Mouse (Mus musculus): Measurements from ENCODE around the gene Lyar. TPM values are rescaled to one million over a fixed set of nuclear protein-coding genes. Genes with fewer than 3 reads are reported as not detected.
A peak's percentile ranks its signal among the peaks of the same experiment; 100 is the strongest.

Lyar gene
- 10 to 100 TPM; 15.2 to 18.0 TPM for total RNA-seq (2021)
- long read RNA-seq, transcript Lyar-201 (9 exons, 1,563 nt), result major isoform, 18 of 32 reads
- long read RNA-seq, partial matches to known transcripts, result 4 of 32 reads
- long read RNA-seq, other reads (novel, unspliced or antisense), result 10 of 32 reads

DNA sequence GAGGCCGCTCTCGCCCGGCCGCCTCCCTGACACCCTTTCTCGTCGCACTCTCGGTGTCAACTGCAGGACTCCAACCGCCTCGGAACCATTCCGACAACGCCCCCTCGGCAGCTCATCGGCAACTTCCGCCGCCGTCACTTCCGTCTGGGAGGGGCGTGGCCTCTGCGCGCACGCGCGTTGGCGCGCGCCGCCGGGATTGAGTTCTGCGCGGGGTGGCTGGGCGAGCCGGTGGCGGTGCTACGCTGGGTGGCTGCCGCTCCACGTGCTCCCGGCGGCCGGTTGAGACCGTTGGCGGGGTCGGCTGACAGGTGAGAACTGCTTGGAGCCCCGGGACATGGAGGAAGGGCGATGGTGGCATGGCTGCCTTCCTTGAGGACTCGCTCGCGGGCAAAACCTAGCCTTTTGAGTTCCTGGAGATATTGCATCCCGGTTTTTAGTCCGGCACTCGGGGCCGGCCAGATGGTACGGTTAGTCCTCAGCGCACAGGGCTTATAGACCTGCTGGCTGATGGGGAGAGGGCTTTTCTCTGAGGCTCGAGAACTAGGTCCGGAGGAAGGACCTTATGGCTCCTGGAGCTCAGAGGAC is at the start of gene Lyar, which contains the start of gene Zbtb49:
Lyar (plus strand) TSS at position 143 of the 585 bp plus-strand sequence.
Zbtb49 (minus strand) TSS at position 130 of the 585 bp plus-strand sequence.
- peak; percentile 96 to 97 for DNase-seq (ENCODE audit: low spot score in 2 of 2)

DNA sequence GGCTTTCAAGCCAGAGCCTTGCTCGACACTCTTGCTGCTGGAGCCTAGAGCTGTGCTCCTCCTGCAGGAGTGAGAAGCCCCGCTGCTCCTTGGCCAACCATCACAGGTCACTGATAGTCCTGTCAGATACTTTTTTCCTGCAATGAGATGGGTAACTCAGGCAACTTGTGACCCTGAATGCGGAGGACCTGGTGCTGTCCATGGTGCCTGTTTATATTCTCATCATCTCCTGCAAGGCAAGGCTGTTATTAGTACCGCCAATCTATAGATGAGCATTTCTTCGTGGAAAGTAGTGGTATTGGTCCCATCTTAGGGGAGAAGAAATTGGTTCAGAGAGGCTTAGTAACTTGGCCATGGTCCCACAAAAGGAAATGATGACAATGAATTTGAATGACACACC is 46.5 kb upstream of the Lyar start:
- no peak for DNase-seq (ENCODE audit: low spot score in 2 of 2)

DNA sequence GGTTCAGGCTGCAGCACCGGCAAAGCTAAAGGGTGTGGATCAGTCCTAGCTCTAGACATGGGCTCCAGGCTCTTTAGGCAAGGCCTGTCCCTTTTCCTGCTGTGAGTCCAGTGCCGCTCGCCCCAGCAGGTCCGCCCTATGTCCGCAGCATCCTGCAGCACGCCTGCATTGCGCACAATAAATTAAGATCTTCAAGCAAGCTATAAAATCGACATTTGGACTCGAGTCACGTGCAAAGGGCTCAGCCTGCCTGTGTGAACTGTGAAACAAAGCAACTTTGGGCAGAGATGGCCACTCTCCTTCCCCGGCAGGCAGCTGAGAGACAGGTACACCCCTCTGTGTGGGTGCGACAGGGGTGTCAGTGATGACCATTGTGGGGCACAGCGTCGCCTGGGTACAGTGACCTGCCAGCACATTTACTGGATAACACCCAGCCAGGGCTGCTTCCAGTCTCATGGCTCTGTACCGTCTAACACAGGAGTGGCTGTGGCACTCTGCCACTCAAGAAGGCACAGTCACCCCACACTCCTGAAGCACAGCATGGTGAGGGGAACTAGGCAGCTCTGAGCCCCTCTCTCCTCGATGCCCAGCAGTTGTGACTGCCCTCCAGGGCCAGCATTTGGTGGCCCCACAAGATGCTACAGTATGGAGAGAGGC is 45.9 kb upstream of the Lyar start:
- no peak for DNase-seq (ENCODE audit: low spot score in 2 of 2)

DNA sequence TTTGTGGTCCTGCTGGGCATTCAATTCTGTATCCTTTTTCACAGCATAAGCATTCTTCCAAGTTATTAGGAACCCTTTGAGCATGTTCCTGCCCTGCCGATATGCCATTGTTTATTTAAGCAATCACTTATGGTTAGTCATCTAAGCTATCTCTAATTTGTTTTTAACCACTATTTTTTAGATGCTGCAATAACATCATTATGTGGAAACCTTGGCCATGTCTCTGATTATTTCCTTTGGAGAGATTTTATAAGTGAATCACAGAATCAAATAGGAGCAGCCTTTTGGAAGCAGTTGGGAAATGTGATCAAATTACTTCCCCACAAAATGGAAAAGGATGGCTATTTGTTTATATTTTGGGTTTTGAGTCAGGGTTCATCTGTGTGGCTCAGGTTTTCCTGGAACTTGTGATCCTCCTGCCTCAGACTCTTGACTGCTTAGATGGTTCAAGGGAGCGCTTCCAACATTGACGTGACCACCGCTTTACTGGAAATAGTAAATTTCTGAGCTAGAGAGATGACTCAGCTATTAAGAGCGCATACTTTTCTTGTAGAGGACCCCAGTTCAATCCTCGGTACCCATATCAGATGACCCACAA is 35.5 kb upstream of the Lyar start:
- no peak for DNase-seq (ENCODE audit: low spot score in 2 of 2)

DNA sequence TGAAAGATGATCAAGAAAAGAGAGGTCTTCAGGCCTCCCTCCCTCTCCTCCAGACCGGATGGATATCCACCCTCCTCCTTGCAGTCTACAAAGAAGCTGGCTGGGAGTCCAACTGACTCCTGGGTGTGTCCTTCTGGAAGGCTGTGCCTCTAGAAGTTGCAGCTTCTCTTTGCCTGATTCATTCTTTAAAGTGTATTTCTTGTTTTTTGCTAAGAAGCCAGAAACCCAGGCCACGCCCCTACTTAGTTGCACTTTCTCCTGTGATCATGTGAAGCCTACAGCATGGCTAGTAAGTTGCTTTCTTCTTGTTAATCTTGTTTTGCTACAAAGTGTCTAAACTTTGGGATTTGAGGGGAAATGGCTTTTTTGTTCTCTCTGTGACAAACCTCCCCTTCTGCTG is 33.3 kb upstream of the Lyar start:
- DNase-seq (ENCODE audit: low spot score in 2 of 2), result no peak

DNA sequence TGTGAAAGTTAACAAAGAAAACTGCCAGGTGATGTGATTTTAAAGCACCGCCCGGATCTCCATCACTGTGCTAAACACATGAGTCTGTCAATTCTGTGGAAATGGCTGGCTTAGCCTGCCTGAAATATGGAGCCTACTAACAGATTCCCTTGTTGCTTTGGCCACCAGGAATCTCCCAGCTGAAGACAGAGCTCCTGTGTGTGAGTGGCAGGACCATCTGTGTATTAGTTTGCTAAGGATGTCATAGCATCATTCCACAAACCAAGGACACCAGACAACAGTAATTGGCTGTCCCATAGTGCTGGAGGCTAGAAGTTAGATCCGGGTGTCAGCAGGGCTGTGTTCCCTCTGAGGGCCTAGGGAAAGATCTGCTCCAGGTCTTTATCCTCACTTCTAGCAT is 29.4 kb upstream of the Lyar start:
- no peak for DNase-seq (ENCODE audit: low spot score in 2 of 2)

DNA sequence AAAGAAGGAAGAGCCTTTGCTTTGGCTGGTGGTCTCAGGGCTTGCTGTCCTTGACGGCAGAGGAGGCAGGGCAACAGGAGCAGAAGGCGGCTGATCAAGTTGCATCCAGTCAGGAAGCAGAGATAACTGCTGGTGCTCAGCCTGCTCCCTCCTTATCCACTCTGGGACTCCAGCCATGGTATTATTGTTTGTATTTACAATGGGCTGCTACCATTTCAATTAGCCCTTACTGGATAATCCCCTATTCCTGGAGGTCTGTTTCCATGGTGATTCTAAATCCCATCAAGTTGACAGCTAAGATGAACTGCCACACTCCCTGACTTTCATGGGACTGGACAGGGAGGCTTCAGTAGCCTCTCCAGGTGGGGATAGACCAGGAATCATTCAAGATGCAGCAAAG is 25.3 kb upstream of the Lyar start:
- no peak for DNase-seq (ENCODE audit: low spot score in 2 of 2)

DNA sequence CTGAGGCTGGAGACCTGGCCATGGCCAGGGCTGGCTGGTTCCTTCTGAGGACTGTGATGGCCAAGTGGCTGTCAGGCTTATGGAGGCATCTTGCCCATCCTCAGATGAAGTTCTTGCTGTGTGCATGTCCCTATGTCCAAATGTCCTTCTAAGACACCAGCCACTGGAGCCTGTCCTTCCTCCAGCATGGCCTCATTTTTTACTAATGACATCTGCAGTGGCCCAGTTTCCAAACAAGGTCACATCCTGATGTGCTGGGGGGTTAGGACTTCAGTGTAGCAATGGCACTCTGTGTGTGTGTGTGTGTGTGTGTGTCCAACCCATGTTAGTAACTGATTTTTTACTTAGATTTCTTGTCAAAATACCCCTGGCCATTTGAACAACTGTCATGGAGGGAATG is 24.3 kb upstream of the Lyar start:
- no peak for DNase-seq (ENCODE audit: low spot score in 2 of 2)

DNA sequence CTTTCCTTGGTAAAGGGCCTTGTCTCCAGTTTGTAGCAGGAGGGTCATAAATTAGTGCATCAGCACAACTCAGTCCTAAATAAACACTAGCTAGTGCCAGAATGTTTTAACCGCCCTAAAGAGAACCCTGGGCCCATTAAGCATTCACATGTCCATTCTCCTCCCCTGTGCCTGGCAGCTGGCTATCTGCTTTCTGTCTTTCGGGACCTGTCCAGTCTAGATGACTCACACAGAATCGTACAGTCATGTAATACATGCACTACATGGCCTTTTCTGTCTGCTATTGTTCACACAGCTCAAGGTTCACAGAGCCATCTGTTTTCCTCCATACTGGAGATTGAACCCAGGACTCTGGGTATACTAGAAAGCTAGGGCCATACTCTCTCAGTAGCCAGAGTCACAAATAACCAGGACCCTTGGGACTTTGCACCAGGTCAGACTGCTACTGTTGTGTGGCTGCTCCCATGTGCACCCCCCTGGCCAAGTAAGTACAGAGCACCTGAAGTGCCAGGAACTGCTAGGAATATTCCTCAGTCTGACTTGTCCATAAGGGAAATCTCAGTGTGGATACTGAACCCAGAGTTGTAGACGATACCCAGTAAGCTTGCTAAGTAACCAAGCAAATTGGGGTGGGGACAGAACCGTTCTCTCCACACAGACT is 23.3 kb upstream of the Lyar start:
- no peak for DNase-seq (ENCODE audit: low spot score in 2 of 2)

DNA sequence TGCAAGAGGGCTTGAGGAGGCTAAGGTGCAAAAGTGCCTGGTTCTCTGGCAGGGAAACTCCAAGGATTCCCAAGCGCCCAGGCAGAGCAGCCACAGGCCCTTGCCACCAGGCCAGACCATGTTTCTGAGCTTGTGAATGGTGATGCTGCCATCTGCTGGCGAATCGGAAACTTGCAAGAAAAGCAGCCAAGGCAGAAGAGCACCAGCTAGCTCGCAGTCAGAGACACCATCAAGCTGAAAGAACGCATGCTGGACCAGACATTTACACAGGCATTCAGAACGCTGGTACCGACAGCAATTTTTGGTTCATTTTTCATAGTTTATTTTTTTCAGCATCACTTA is 22.8 kb upstream of the Lyar start:
- DNase-seq (ENCODE audit: low spot score in 2 of 2), result peak; percentile 93 to 94

DNA sequence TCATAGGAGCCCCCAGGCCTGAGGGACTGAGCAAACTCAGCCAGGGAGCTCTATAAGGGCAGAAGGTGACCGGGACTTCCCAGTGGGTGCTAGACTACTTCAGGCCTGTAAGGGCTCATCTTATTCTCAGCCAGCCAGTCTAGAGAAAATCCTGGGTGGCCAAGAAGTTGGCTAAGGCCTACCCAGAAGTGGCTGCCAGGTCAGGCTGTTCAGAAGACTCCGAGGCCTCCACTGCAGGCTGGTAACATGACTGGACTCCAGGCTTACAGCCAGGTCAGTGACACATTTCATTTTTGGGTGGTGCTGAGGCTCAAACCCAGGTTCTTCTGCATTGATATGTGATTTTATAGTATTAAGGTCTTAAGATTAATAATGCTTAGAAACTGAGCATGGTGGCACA is 20.6 kb upstream of the Lyar start:
- DNase-seq (ENCODE audit: low spot score in 2 of 2), result no peak

DNA sequence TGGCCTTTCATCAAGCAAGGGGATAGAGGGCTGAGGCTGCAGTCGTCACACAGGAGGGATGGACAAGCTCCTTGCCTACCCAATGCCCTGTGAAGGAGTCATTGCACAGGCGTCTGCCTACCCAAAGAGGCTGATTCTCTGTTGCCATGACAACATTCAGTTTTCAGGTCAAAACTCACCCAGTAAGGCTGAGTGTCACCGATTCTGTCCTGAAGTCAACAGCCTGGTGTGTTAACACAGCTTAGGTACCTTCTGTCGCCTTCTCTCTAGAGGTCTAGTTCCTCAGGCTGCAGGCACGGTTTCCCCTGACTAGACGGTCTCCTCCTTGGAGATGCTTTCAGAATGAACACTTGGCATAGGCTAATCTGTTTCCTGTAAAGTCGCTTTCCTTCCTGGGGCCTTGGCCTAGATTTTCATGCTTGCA is 15.0 kb upstream of the Lyar start:
- no peak for DNase-seq (ENCODE audit: low spot score in 2 of 2)

DNA sequence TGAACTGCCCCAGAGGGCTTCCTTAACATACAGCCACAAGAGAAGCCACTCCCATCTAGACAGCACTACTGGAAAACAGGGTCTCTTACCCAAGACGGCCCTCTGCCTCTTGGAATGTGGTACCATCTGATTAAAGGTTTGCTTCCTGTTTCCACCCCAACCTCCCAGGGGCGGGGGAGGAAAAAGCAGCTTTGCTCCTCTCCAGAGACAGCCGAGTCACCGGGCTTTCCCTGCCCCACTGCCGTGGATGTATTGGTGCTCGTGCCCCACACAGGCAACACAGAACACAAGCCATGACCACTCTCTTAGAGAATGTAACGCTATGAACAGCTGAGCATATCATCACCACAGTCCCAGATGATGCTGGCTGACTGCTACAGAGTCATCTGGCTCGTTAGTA is 11.3 kb upstream of the Lyar start:
- no peak for DNase-seq (ENCODE audit: low spot score in 2 of 2)

DNA sequence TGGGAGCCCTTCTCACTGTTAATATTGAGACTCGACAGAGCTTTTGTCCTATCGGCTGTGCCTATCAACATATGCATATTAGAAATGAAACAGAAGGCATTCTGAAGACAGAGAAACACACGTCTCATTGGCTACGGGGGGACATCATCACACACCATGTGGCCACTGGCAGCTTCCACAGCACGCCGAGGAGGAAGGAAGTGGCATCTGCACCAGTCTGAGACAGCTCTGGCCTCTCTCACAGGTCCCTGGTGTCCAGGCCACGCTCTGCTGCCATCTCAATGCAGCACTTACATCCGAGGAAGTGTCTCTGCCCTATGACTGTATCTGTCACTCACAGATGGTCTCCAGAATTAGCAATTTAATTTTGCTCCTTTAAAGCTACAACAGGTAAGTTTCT is 8.6 kb upstream of the Lyar start:
- DNase-seq (ENCODE audit: low spot score in 2 of 2), result no peak

DNA sequence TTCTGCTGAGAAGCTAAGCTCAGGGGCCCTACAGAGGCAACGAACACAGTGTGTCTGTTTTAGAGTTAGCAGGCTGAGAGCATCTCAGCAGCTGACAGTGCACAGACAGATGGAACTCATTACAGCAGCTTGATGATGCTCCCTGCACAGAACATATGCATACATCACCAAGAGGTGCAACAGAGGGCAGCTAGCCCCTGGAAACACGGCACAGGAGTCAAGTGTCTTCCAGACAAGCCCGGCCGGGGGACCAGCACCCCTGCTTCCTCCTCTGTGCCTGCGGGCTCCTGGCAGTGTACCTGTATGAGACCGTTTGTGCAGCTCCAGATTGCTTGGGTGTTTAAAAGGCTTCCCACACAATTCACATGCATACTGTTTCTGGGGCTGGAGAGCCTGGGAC is 7.3 kb upstream of the Lyar start:
- peak; percentile 24 to 31 for DNase-seq (ENCODE audit: low spot score in 2 of 2)

DNA sequence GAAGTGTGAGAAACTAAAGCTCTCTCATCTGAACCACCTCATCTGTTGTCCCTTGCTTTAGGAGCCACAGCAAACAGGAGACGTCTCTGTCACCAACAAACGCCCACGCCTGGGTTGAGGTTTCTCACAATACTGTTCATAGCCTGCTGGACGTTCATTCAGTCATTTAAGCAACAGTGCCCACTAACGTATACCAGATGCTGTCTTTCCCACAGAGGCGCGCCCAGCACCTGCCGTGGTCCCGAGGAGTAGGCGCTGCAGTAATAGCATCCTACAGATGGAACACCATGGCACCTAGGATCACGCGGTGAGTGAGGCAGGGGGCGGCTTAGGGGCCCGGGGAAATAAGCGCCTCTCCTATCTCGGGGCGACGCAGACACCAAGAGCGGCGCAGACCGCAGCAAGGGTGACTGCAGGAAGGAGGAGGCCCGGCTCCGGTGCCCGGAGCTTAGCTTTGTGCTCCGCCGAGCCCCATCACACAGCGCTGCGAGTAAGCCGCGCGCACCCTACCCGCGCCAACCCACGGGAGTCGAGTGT is 431 bp upstream of the Lyar start:
- no peak for DNase-seq (ENCODE audit: low spot score in 2 of 2)

DNA sequence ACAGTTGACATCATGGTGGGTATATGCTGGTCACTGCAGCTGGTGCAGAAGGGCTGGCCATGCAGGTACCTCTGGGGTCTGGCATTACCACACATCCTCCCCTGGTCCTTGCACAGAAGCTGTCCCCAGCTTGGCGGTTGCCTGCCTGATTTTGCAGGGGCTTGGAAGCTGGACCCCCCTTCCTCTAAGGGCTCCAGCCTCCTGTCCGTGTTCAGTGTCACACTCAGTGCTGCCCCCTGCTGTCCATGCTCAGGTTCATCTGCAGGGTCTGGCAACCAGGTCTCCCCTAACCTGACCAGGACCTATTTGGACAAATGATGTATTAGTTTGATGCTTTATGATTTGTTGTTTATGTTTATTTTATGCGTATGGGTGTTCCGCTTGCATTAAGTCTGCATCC is 15.2 kb downstream of the Lyar start:
- DNase-seq (ENCODE audit: low spot score in 2 of 2), result peak; percentile 57 to 60

DNA sequence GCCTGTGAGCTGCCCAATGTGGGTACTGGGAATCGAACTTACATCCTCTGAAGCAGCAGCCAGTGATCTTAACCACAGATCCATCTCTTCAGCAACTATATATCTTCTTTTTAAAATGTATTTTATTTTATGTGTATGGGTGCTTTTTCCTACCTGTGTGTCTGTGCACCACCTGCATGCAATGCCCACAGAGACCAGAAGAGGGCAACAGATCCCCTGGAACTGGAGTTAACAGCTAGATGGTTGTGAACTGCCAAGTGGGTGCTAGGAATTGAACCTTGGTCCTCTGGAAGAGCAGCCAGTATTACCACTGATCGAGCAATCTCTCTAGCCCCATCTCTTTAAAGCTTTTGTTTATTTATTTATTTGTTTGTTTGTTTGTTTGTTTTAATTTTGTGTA is 16.4 kb downstream of the Lyar start:
- DNase-seq (ENCODE audit: low spot score in 2 of 2), result no peak

DNA sequence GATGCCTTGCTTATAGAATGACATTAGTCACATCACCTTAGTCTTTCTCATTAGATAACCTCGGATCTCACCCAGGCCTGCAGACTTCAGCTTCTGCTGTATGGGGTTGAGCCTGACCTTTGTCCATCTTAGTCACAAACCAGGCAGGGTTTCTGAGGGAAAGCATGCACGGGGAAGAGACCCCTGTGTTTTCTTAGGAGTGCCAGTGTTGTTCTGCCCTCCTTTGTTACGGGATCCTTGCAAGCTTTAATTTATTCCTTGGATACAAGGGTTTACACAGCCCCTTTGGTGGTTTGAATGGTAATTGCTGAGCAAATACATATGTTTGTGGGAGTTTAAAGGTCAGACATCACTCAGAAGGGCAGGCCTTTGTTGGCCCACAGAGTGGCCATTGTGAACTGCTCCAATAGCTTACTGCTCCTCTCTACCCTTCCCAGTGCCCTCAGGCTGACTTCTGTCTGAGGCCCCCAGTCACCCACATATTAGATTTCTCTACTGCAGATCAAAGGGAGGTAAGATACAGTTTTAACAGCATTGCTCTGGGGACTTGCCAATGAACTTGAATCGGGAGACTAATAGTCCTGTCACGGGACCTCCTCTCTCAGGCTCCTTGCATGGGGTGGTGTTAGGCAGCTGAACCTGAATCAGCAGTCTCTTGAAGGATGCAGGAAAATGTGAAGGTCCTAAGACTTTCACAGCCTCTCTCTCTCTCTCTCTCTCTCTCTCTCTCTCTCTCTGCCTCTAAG is 20.6 kb downstream of the Lyar start:
- DNase-seq (ENCODE audit: low spot score in 2 of 2), result no peak

DNA sequence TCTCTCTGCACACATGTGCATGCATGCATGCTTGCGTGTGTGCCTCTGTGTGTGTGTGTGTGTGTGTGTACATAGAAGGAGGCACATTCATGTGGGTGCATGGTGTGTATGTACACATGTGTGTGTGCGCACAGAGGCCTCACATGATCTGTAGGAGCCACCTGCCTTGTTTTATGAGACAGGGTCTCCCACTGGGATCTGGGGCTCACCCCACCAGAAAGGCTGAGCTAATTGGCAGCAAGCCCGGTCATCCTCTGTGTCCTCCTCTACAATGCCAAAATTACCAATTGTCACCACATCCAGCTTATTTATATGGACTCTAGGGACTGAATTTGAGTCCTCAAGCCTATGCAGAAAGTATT is 21.2 kb downstream of the Lyar start:
- no peak for DNase-seq (ENCODE audit: low spot score in 2 of 2)

DNA sequence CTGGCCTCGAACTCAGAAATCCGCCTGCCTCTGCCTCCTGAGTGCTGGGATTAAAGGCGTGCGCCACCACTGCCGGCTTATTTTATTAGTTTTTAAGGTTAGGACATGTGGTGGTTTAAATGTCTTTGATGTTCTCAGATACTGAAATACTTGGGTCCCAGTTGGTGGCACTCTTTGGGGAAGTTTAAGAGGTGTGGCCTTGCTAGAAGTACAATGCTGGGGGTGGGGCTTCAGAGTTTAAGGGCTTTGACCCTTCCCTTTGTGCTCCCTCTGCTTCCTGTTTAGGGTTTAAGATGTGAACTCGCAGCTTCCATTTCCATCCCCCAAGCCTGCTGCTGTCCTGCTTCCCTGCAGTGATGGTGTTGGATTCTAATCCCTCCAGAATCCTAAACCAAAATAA is 21.7 kb downstream of the Lyar start:
- DNase-seq (ENCODE audit: low spot score in 2 of 2), result no peak

Measured in layer of hippocampus, postnatal 10 days (tissue).